Mouse (Mus musculus) G1E (cell line): ENCODE results near the gene Pp2d1. TPM values are rescaled to one million over a fixed set of nuclear protein-coding genes. Genes with fewer than 3 reads are reported as not detected.

Experiments used
- ATAC-seq: 2 replicates; pipeline ENCODE4 v1.8.0; 2016; ENCODE audit warnings: mild to moderate bottlenecking; ENCODE audit not compliant: insufficient number of reproducible peaks, poor library complexity, low FRiP score, severe bottlenecking; ENCODE audit errors: extremely low read depth
- DNase-seq: peaks from one replicate; pipeline ENCODE4 v3.0.0; 2012; ENCODE audit warnings: low spot score
- H3K27me3 ChIP-seq: 2 replicates; pipeline ENCODE4 v1.6.1; 2012; ENCODE audit warnings: mild to moderate bottlenecking, low read length, inconsistent platforms; ENCODE audit not compliant: insufficient read depth
- H3K36me3 ChIP-seq: replicated peaks from 2 replicates; pipeline ENCODE3; 2012; ENCODE audit warnings: mild to moderate bottlenecking, inconsistent platforms
- H3K4me1 ChIP-seq: 2 replicates; pipeline ENCODE4 v1.6.1; 2012; ENCODE audit warnings: low read depth, low read length, inconsistent platforms, mixed read lengths; ENCODE audit not compliant: insufficient read depth
- H3K4me3 ChIP-seq: 2 replicates; pipeline ENCODE4 v1.5.1; 2012; ENCODE audit warnings: low read depth, mild to moderate bottlenecking, inconsistent platforms, low read length, moderate library complexity, mixed read lengths
- H3K9me3 ChIP-seq: replicated peaks from 2 replicates; pipeline ENCODE4 v1.6.1; 2012; ENCODE audit warnings: inconsistent platforms
- CTCF ChIP-seq: IDR thresholded peaks from 2 replicates; pipeline ENCODE4 v1.5.1; 2012; ENCODE audit warnings: low read depth, low read length, inconsistent platforms, mixed read lengths
- GATA1 ChIP-seq: IDR thresholded peaks from 2 replicates; pipeline ENCODE4 v1.6.1; 2012; ENCODE audit warnings: borderline replicate concordance, low read length, inconsistent platforms, mixed read lengths
- GATA2 ChIP-seq: IDR thresholded peaks from 2 replicates; pipeline ENCODE4 v1.6.1; 2012; ENCODE audit warnings: low read depth, low read length, inconsistent platforms, borderline replicate concordance
- POLR2AphosphoS5 ChIP-seq: IDR thresholded peaks from 2 replicates; pipeline ENCODE4 v1.6.1; 2012; ENCODE audit warnings: low read depth, low read length, inconsistent platforms; ENCODE audit not compliant: insufficient replicate concordance
- TAL1 ChIP-seq: conservative IDR thresholded peaks from 2 replicates; pipeline ENCODE4 v1.6.1; 2012; ENCODE audit warnings: low read depth, low read length, inconsistent platforms, mixed read lengths
- polyA plus RNA-seq: library from polyadenylated mRNA; stranded (reverse); fragments of >175 nt; gene quantifications from 2 replicates; pipeline ENCODE4 v1.2.3, GENCODE M21; 2012
- total RNA-seq, 2 experiments: library from RNA; stranded (forward) in 1 of 2; stranded (reverse) in 1 of 2; fragments of 200-1000 nt in 1 of 2; fragments of >200 nt in 1 of 2; fragmentation: Nextera tagmentation in 1 of 2; gene quantifications; 2 replicates each; pipeline ENCODE4 v1.2.3; 2014 to 2017

The Pp2d1 gene
- total and polyA plus RNA-seq, 3 experiments: 0.11 TPM; not detected in 2

DNA sequence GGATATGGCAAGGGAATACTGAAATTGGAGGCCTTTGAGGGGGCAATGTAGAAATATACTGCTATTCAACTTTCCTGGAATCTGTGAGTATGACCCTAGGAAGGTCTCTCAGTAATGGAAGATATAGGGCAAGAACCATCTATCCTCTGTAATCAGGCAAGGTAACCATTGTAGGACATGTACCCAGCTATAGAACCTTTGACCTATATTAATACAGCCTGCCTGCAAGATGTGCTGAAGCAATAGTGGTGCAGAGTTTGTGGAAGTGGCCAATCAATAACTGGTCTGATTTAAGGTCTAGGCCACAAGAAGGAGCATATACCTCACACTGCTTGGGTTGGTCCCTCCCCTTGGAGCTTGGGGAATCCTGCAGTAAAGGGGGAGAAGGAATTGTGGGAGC is 18.7 kb downstream of the Pp2d1 start:
- DNase-seq (no peak), ATAC-seq (no peak)
- Histone ChIP-seq H3K4me3 (no peak overlapping the region), H3K9me3 (no peaks in the 10 kb centered on the region), H3K36me3 (peaks cover 4% of the 10 kb centered on the region), H3K4me1 (0 out of 2 replicates have a peak, but pooled peaks cover 3% of the 10 kb centered on the region), H3K27me3 (no peaks in the 10 kb centered on the region)
- TF ChIP-seq TAL1: no peak
- TF ChIP-seq CTCF: no peak
- TF ChIP-seq POLR2AphosphoS5: no peak

DNA sequence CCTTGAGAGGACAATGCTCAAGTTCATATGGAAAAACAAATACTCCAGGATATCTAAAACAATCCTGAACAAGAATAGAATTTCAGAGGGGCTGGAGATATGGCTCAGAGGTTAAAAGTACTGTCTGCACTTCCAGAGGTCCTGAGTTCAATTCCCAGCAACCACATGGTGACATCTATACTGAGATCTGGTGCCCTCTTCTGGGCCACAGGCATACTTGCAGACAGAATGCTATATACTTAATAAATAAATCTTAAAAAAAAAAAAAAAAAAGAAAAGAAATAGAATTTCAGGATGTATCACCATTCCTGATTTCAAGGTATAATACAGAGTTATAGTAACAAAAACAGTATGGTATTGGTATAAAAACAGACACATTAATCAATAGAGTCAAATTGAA is 19.9 kb downstream of the Pp2d1 start:
- H3K4me3 ChIP-seq: no peak overlapping the region
- TF ChIP-seq CTCF (no peak), POLR2AphosphoS5 (no peak), GATA1 (no peak), TAL1 (no peak), GATA2 (no peak)
- no peaks in the 10 kb centered on the region for H3K9me3 ChIP-seq
- peaks cover 11% of the 10 kb centered on the region for H3K36me3 ChIP-seq
- H3K4me1 ChIP-seq: 0 out of 2 replicates have a peak, but pooled peaks cover 3% of the 10 kb centered on the region
- no peak for ATAC-seq
- no peak for DNase-seq
- H3K27me3 ChIP-seq: no peaks in the 10 kb centered on the region

DNA sequence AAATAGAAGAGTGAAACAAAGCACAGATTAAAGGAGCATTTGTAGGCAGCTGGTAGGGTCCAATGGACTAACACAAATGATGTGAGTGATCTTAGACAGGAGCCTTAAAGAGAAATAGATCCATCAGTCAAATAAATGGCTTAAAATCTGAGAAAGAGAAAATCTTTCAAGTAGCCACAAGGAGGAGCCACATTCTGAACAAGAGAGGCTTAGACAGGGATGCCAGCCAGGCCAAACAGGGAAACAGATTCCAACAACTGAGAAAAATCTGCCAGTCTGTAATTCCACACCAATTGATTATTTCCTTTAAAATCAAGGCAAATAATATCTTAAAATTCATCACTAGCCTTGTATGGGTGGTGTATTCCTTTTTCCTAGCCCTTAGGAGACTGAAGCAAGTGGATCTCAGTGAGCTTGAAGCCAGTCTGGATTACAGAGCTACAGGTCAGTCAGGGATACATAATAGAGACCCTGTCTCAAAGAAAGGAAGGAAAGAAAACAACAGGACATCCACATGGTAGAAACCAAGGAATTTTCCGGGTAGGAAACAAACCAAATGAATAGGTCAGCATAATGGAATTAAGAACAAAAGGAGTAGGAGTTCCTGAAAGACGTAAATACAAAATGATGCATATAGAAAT is 26.8 kb downstream of the Pp2d1 start:
- H3K9me3 ChIP-seq: no peaks in the 10 kb centered on the region
- no peak overlapping the region for H3K4me3 ChIP-seq
- TF ChIP-seq TAL1 (no peak), GATA1 (no peak), GATA2 (no peak), CTCF (no peak), POLR2AphosphoS5 (no peak)
- H3K36me3 ChIP-seq: peaks cover 21% of the 10 kb centered on the region
- no peaks in the 10 kb centered on the region for H3K27me3 ChIP-seq
- no peaks in the 10 kb centered on the region for H3K4me1 ChIP-seq
- ATAC-seq (no peak; the same call in 1 of the 2 replicates), DNase-seq (no peak)

DNA sequence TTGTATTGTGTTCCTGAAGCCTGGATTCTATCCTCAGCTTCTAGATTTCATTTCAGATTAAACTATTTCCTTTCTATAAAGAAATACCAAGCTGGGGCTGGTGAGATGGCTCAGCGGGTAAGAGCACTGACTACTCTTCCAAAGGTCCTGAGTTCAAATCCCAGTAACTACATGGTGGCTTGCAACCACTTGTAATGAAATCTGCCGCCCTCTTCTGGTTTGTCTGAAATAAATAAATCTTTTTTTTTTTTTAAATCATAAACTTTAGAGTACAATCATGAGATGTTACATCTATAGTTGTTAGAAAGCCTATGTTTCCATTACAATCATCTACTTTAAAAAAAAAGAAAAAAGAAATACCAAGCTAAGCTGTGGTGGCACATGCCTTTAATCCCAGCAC is 36.3 kb downstream of the Pp2d1 start:
- peaks cover 64% of the 10 kb centered on the region for H3K36me3 ChIP-seq
- H3K9me3 ChIP-seq: no peaks in the 10 kb centered on the region
- DNase-seq: no peak
- H3K4me3 ChIP-seq: no peak overlapping the region
- ATAC-seq: no peak
- no peaks in the 10 kb centered on the region for H3K27me3 ChIP-seq
- TF ChIP-seq TAL1 (no peak), GATA1 (no peak), POLR2AphosphoS5 (no peak), GATA2 (no peak), CTCF (no peak)
- H3K4me1 ChIP-seq: no peaks in the 10 kb centered on the region

DNA sequence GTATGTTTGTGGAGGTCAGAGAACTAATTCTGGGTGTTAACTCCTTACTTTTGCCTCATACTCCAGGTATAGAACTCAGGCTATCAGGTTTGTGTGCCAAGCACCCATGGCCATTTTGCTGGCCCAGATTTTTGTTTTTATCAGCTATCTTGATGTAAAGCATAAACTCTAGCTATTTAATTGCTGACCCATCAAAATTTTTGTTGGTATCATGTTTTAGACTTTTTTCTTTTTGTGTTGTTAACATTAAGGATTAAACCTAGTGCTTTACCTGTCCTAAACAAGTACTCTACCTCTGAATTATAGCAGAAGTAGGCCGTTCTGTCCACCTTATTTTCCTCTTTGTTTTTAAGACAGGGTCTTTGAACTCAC is 50.3 kb downstream of the Pp2d1 start:
- H3K27me3 ChIP-seq: no peaks in the 10 kb centered on the region
- H3K36me3 ChIP-seq: peaks cover 64% of the 10 kb centered on the region
- no peak for DNase-seq
- no peak for TF ChIP-seq TAL1
- TF ChIP-seq GATA2: no peak
- TF ChIP-seq POLR2AphosphoS5: no peak
- TF ChIP-seq GATA1: no peak
- no peak for TF ChIP-seq CTCF
- no peaks in the 10 kb centered on the region for H3K9me3 ChIP-seq
- H3K4me1 ChIP-seq: peaks cover 9% of the 10 kb centered on the region; the same call in 1 of the 2 replicates
- no peak for ATAC-seq
- H3K4me3 ChIP-seq: no peak overlapping the region

DNA sequence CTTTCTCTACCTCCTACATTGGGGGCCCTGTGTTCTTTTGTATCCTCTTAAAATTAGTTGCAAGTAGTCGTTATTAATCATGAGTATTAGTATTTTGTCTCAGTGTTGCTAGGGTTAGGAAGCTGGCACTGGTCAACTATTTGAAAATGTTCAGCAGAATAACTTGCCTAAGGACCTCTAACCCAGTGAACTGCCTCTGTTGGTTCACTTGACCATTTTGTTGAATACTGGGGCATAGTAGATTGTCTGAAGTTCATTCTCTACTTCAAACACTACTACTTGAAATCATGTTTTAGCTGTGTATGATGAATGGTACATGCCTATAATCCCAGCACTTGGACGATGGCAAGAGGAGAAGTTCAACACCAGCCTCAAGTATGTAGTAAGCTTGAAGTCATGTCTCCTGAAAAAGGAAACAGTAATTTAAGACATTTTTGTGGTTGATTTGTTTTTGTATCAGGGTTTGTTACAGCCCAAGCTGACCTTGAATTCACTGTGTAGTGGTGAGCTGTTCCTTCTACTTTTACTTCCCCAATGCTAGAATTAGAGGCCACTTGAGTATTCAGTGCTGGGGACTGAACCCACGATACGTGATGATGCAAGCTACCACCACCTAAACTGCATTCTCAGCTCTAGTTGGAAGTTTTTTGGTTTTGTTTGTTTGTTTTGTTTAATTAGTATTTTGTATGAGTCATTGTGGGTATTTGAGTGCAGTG is 50.8 kb downstream of the Pp2d1 start:
- TF ChIP-seq TAL1: no peak
- TF ChIP-seq GATA2: no peak
- no peak for TF ChIP-seq GATA1
- no peak for TF ChIP-seq POLR2AphosphoS5
- no peak for TF ChIP-seq CTCF
- peaks cover 63% of the 10 kb centered on the region for H3K36me3 ChIP-seq
- no peak; the same call in 1 of the 2 replicates for ATAC-seq
- DNase-seq: no peak
- H3K27me3 ChIP-seq: no peaks in the 10 kb centered on the region
- H3K4me3 ChIP-seq: no peak overlapping the region
- H3K4me1 ChIP-seq: peaks cover 9% of the 10 kb centered on the region; the same call in 1 of the 2 replicates
- H3K9me3 ChIP-seq: no peaks in the 10 kb centered on the region
